Mouse (Mus musculus) stomach, postnatal 0 days (tissue): Measurements from ENCODE around the gene Tinagl1.

Source experiments
- CTCF ChIP-seq: IDR thresholded peaks from 2 replicates; pipeline ENCODE4 v1.5.1; 2016; ENCODE audit warnings: antibody characterized with exemption, low read depth, mild to moderate bottlenecking, moderate library complexity
- EP300 ChIP-seq: optimal IDR thresholded peaks from 2 replicates; pipeline ENCODE3; 2016; ENCODE audit warnings: antibody characterized with exemption

GRCm38 (mm10) chr4:130196542-130196941 is 21.6 kb upstream of the Tinagl1 start:
- TF ChIP-seq CTCF: no peak
- no peak for TF ChIP-seq EP300
